Mouse (Mus musculus) monocyte, adult 59 days (primary cell): ENCODE results near the gene Gm16442. TPM values are rescaled to one million over a fixed set of nuclear protein-coding genes. Genes with fewer than 3 reads are reported as not detected.

ENCODE experiments used
- total RNA-seq, 2 experiments: library from RNA; stranded (reverse); gene quantifications; one replicate each; pipeline ENCODE4 v1.2.4; 2023

Gm16442 gene
- total RNA-seq, result not detected

GRCm38 (mm10) chr7:20122479-20122878, at the start of gene Gm16442:
Gm16442 (minus strand) TSS chr7:20122579.

GRCm38 (mm10) chr7:20168277-20168676, 45.9 kb upstream of the Gm16442 start, which contains the start of gene Vmn1r94:
Vmn1r94 (minus strand) TSS chr7:20168377.

DNA sequence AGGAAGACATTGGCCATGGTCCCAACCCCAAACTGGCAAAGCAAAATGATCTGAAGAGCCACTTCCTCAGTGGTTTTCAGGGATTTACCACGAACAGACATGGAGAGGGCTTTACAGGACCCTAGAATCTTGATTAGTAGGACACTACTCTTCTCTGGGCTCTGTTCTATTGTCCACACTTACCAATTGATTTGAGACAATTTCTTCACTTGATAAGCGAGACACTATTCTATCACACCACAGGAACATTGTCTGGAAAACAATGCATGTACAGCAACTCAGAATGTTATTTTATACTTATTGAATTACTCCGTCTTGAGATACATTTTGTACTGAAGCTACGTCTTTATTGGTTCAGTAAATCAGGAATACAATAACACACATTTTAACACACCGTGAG, 16.6 kb upstream of the Gm16442 start, which contains the start of gene Vmn1r93:
Vmn1r93 (minus strand) TSS at position 101 of the 400 bp plus-strand sequence.

DNA sequence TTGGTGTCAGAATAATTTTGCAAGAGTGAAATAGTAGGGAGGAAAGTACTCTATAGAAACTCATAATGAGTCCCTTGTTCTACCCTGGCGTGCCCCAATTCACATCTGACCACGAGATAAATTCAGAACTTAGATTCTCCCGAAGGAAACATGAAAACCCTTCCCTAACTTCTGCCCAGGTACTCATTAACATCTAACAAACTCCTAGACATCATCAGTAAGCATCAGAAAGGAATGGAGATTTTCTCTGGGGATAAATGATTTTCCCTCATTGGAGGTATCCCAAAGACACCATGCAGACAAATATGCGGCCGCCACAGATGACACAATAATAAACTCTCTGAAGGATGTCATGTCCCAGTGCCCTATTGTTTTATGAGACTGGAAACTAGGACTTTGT, 23.0 kb downstream of the Gm16442 start, which contains the start of gene Vmn1r91:
Vmn1r91 (plus strand) TSS at position 301 of the 400 bp plus-strand sequence.

Other genes with a start within 250 kb of the Gm16442 start
- gene Ceacam19, start 234.6 kb downstream of the Gm16442 start, total RNA-seq, result 1 to 10 TPM; 2.4 to 2.7 TPM
- 10 to 100 TPM; 22.2 to 29.1 TPM for gene Pvr, start 201.4 kb downstream of the Gm16442 start, total RNA-seq
- not detected for gene Igsf23, start 171.8 kb downstream of the Gm16442 start, total RNA-seq
- not detected for gene Ceacam20, start 157.2 kb downstream of the Gm16442 start, total RNA-seq
- gene Nlrp9b, start 131.1 kb downstream of the Gm16442 start, total RNA-seq, result not detected
- not detected for gene Vmn1r91, start 22.9 kb downstream of the Gm16442 start, total RNA-seq
- not detected for gene Vmn1r93, start 16.5 kb upstream of the Gm16442 start, total RNA-seq
- gene Vmn1r94, start 45.8 kb upstream of the Gm16442 start, total RNA-seq, result not detected
- gene Vmn1r95, start 71.1 kb upstream of the Gm16442 start, total RNA-seq, result not detected
- gene Gm6164, start 83.0 kb upstream of the Gm16442 start, total RNA-seq, result not detected
- gene Gm4498, start 111.2 kb upstream of the Gm16442 start, total RNA-seq, result not detected
- gene Gm5890, start 140.3 kb upstream of the Gm16442 start, total RNA-seq, result not detected
- not detected for gene Gm4133, start 211.5 kb upstream of the Gm16442 start, total RNA-seq